Mouse (Mus musculus) hindbrain, embryonic 12.5 days (tissue): ENCODE measurements around the gene Igtp. TPM values are rescaled to one million over a fixed set of nuclear protein-coding genes. Genes with fewer than 3 reads are reported as not detected.
"Not testable (repeated sequence)": the region's sequence is repeated elsewhere in the genome, so short reads cannot be mapped to it uniquely, and the experiment has no call there.

Experiments
- ATAC-seq: fragments of 200-750 bp; cut with Nextera tagmentation; 2 replicates; pipeline ENCODE4 v1.8.0; 2017; ENCODE audit warnings: moderate TSS enrichment; ENCODE audit not compliant: low FRiP score
- H3K27ac ChIP-seq: fragments of 300-500 bp; sonication (generic); 2 replicates; pipeline ENCODE4 v1.5.1; 2016; ENCODE audit warnings: mild to moderate bottlenecking
- H3K27me3 ChIP-seq: fragments of 300-500 bp; sonication (generic); 2 replicates; pipeline ENCODE4 v1.6.1; 2016; ENCODE audit warnings: mild to moderate bottlenecking
- H3K36me3 ChIP-seq: fragments of 300-500 bp; sonication (generic); 2 replicates; pipeline ENCODE4 v1.6.1; 2016; ENCODE audit warnings: mild to moderate bottlenecking
- H3K4me1 ChIP-seq: fragments of 300-500 bp; sonication (generic); 2 replicates; pipeline ENCODE4 v1.6.1; 2016
- H3K4me2 ChIP-seq: fragments of 300-500 bp; sonication (generic); replicated peaks from 2 replicates; pipeline ENCODE4 v1.6.1; 2016; ENCODE audit warnings: mild to moderate bottlenecking
- H3K4me3 ChIP-seq: fragments of 300-500 bp; sonication (generic); 2 replicates; pipeline ENCODE4 v1.5.1; 2016; ENCODE audit warnings: mild to moderate bottlenecking
- H3K9ac ChIP-seq: fragments of 300-500 bp; sonication (generic); 2 replicates; pipeline ENCODE4 v1.6.1; 2016; ENCODE audit warnings: mild to moderate bottlenecking, moderate library complexity
- H3K9me3 ChIP-seq: fragments of 300-500 bp; sonication (generic); replicated peaks from 2 replicates; pipeline ENCODE4 v1.6.1; 2016; ENCODE audit warnings: mild to moderate bottlenecking
- WGBS: fragments of 180-500 bp; shearing (Covaris S2); methylation state at CpG from one replicate; pipeline ENCODE4 v1.1.7; 2016; 5-methylcytosine and 5-hydroxymethylcytosine counted together
- polyA plus RNA-seq: library from polyadenylated mRNA; unstranded; fragments of >200 nt; fragmentation: Nextera tagmentation; extraction: Ambion mirVana; gene quantifications from 2 replicates; pipeline ENCODE4 v1.2.1, GENCODE M21; 2016

The Igtp gene
- 1.9 and 2.0 TPM in 2 replicates for polyA plus RNA-seq

GRCm38 (mm10) chr11:58199229-58200037, at the start of gene Igtp, which contains the start of gene Irgm2:
Igtp (plus strand) TSS chr11:58199556.
Irgm2 (plus strand) TSS chr11:58199618.
- 11% methylated on average over 13 of the region's 15 CpGs for WGBS
- H3K4me2 ChIP-seq: peak within 1 kb of the TSS; percentile 63
- H3K9me3 ChIP-seq, H3K4me1 ChIP-seq, H3K27ac ChIP-seq, H3K27me3 ChIP-seq, H3K36me3 ChIP-seq, ATAC-seq: not testable (repeated sequence)
- H3K4me3 ChIP-seq: peak within 1 kb of the TSS; percentile 41
- peak within 1 kb of the TSS; percentile 38; the same call in 1 of the 2 replicates for H3K9ac ChIP-seq

DNA sequence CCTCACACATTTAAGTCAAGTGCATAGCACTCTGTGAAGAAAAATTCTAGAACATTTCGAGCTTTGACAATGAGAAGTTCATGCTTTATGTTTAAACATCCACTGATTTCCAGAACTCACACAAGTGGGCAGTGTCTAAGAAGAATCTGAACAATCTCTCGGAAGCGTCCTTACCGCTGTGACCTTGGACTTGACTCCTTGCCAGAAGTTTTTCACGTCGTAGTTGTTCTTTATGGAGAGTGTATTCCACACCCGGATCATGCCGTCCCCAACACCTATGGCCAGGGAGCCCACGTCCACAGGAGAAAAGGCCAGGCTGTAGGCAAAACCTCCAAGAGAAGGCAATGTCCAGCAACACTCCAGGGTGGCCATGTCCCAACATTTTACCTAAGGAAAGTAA, 43.9 kb upstream of the Igtp start:
- no peak overlapping the region for H3K9ac ChIP-seq
- no peak overlapping the region for H3K27ac ChIP-seq
- 95% methylated on average over 9 of the region's 9 CpGs for WGBS
- no peak overlapping the region for H3K4me3 ChIP-seq
- no peaks in the 10 kb centered on the region for H3K9me3 ChIP-seq
- no peaks in the 10 kb centered on the region for H3K4me1 ChIP-seq
- no peaks in the 10 kb centered on the region for H3K27me3 ChIP-seq
- H3K4me2 ChIP-seq: no peak overlapping the region
- ATAC-seq: no peak
- peaks cover 78% of the 10 kb centered on the region for H3K36me3 ChIP-seq

DNA sequence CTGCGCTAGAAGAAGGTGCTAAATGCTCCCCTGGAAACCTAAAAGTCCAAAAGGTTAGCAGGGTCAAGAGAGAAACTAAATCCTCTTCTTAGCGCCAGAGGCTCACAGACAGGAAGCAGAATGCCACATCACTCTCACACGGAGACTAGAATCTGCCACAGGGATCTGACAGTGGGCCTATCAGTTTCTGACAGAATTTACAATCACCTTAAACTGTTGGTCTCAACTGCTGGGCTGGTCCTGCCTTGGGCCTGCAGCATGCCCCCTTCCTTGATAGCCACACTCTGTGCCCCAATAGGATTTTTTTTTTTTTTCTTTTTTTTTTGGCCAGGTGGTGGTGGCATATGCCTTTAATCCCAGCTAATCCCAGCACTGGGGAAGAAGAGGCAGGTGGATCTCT, 42.5 kb upstream of the Igtp start:
- Histone ChIP-seq H3K36me3 (peaks cover 74% of the 10 kb centered on the region), H3K27me3 (no peaks in the 10 kb centered on the region), H3K4me3 (no peak overlapping the region), H3K9ac (no peak overlapping the region), H3K27ac (no peak overlapping the region), H3K4me2 (no peak overlapping the region), H3K9me3 (no peaks in the 10 kb centered on the region), H3K4me1 (no peaks in the 10 kb centered on the region)
- ATAC-seq: no peak
- 89% methylated on average over 3 of the region's 3 CpGs for WGBS

DNA sequence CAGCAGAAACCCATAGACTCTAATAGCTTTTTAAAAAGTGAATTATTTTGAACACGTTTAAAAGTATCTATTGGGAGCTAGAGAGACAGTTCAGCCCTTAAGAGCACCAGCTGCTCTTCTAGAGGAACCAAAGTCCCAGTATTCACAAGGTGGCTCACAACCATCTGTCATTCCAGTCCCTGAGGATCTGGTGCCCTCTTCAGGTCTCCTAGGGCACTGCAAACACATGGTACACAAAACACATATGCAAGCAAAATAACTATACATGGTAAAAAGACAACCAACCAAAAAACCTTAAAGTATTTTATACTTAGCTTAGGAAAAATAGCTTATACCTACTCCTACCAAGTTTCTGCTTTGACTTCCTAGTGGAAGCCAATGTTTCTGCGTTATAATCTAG, 34.3 kb upstream of the Igtp start:
- 98% methylated on average over 2 of the region's 2 CpGs for WGBS
- Histone ChIP-seq H3K4me1 (peaks cover 10% of the 10 kb centered on the region), H3K4me3 (no peak overlapping the region), H3K4me2 (no peak overlapping the region), H3K9ac (no peak overlapping the region), H3K36me3 (peaks cover 53% of the 10 kb centered on the region), H3K9me3 (no peaks in the 10 kb centered on the region), H3K27me3 (no peaks in the 10 kb centered on the region), H3K27ac (no peak overlapping the region)
- ATAC-seq: no peak

DNA sequence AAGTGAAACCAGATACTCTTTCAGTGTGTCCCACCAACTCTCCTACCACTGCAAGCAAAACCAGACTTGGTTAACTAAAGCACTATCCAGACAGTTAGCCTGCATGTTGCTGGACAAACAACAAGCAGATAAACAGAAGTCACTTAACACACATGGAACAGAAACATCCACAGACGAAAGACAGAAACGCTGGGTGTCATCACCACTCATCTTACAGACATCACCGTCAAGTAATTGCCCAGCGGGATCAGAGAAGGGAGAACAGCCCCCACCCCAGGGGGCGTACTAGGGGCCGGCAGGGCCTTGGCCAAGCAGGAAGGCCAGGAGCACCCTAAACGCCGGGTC, 31.6 kb upstream of the Igtp start:
- ATAC-seq: no peak
- H3K4me2 ChIP-seq: peak overlapping the region; percentile 86
- H3K27me3 ChIP-seq: no peaks in the 10 kb centered on the region
- H3K4me3 ChIP-seq: peak overlapping the region; percentile 88
- peak overlapping the region; percentile 89 for H3K9ac ChIP-seq
- no peaks in the 10 kb centered on the region for H3K9me3 ChIP-seq
- H3K36me3 ChIP-seq: peaks cover 37% of the 10 kb centered on the region
- 0% methylated on average over 8 of the region's 8 CpGs for whole genome bisulfite sequencing
- peaks cover 19% of the 10 kb centered on the region for H3K4me1 ChIP-seq
- H3K27ac ChIP-seq: 0 out of 2 replicates have a peak overlapping the region, but pooled peaks have one; percentile 67

- WGBS: under 1% methylated on average over 70 of the region's 71 CpGs
- peak within 1 kb of the TSS; percentile 67; the same call in 1 of the 2 replicates for H3K27ac ChIP-seq
Observed at GRCm38 (mm10) chr11:58168167-58168915, 31.0 kb upstream of the Igtp start, which contains the start of gene Gemin5. Gemin5 (minus strand) TSS chr11:58168539.

GRCm38 (mm10) chr11:58169666-58170065, 29.7 kb upstream of the Igtp start:
- Histone ChIP-seq H3K4me1 (peaks cover 19% of the 10 kb centered on the region), H3K27ac (no peak overlapping the region), H3K9ac (no peak overlapping the region), H3K9me3 (no peaks in the 10 kb centered on the region), H3K27me3 (no peaks in the 10 kb centered on the region), H3K36me3 (peaks cover 33% of the 10 kb centered on the region), H3K4me2 (no peak overlapping the region), H3K4me3 (no peak overlapping the region)
- WGBS: 94% methylated on average over 4 of the region's 4 CpGs
- ATAC-seq: no peak

More at GRCm38 (mm10) chr11:58168167-58168915, 31.0 kb upstream of the Igtp start, which contains the start of gene Gemin5:
- ATAC-seq: peak; percentile 71
- Histone ChIP-seq H3K4me3 (peak within 1 kb of the TSS; percentile 88), H3K36me3 (peaks cover 31% of the 10 kb centered on the region), H3K9ac (peak within 1 kb of the TSS; percentile 89), H3K4me2 (peak within 1 kb of the TSS; percentile 86), H3K9me3 (no peaks in the 10 kb centered on the region), H3K4me1 (peaks cover 19% of the 10 kb centered on the region), H3K27me3 (no peaks in the 10 kb centered on the region)

GRCm38 (mm10) chr11:58171459-58172091, 27.8 kb upstream of the Igtp start, which contains the start of gene Mrpl22:
Mrpl22 (plus strand) TSS chr11:58171661.
- H3K36me3 ChIP-seq: peaks cover 31% of the 10 kb centered on the region
- H3K9ac ChIP-seq: peak within 1 kb of the TSS; percentile 78
- H3K4me1 ChIP-seq: peaks cover 19% of the 10 kb centered on the region
- no peaks in the 10 kb centered on the region for H3K27me3 ChIP-seq
- peak within 1 kb of the TSS; percentile 81 for H3K4me2 ChIP-seq
- under 1% methylated on average over 34 of the region's 34 CpGs for WGBS
- ATAC-seq: peak; percentile 71
- peak within 1 kb of the TSS; percentile 76 for H3K4me3 ChIP-seq
- H3K9me3 ChIP-seq: no peaks in the 10 kb centered on the region
- H3K27ac ChIP-seq: no peak within 1 kb of the TSS

- WGBS: 24% methylated on average over 3 of the region's 3 CpGs
- Histone ChIP-seq H3K27ac (no peak overlapping the region), H3K4me2 (no peak overlapping the region), H3K9ac (no peak overlapping the region), H3K4me3 (no peak overlapping the region), H3K36me3 (peaks cover 51% of the 10 kb centered on the region), H3K9me3 (no peaks in the 10 kb centered on the region), H3K27me3 (no peaks in the 10 kb centered on the region), H3K4me1 (no peaks in the 10 kb centered on the region)
- ATAC-seq: no peak
Observed at GRCm38 (mm10) chr11:58179563-58179962, 19.8 kb upstream of the Igtp start.

- not testable (repeated sequence) for H3K4me3 ChIP-seq, H3K27ac ChIP-seq, H3K27me3 ChIP-seq, H3K9me3 ChIP-seq, H3K9ac ChIP-seq, H3K4me1 ChIP-seq, H3K4me2 ChIP-seq, ATAC-seq
- peaks cover 49% of the 10 kb centered on the region for H3K36me3 ChIP-seq
- WGBS: 94% methylated on average over 6 of the region's 6 CpGs
Observed at GRCm38 (mm10) chr11:58179986-58180385, 19.4 kb upstream of the Igtp start.

DNA sequence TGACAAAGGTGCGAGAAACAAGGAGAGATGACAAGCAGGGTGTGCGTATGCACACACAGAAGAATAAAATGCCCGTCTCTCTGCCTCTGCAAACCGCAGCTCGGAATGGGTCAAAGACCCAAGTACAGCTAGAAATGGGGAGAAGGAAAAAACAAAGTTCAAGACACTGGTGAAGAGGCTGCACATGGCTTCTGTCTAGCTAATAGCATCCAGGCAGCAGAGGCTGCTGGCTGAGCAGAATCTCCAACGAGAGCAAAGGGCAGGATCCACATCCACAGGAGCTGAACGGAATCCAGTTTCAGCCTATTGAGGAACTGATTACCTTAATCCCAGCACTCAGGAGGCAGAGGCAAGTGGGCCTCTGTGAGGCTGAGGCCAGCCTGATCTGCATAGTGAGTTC, 18.6 kb upstream of the Igtp start:
- Histone ChIP-seq H3K36me3 (peaks cover 41% of the 10 kb centered on the region), H3K9me3 (no peaks in the 10 kb centered on the region), H3K4me1 (no peaks in the 10 kb centered on the region)

GRCm38 (mm10) chr11:58183579-58183978, 15.8 kb upstream of the Igtp start:
- Histone ChIP-seq H3K27ac (no peak overlapping the region), H3K4me2 (no peak overlapping the region), H3K27me3 (no peaks in the 10 kb centered on the region), H3K4me3 (no peak overlapping the region), H3K9me3 (no peaks in the 10 kb centered on the region), H3K4me1 (no peaks in the 10 kb centered on the region), H3K9ac (no peak overlapping the region), H3K36me3 (peaks cover 15% of the 10 kb centered on the region)
- 89% methylated on average over 3 of the region's 3 CpGs for WGBS
- no peak for ATAC-seq

More for the DNA sequence above, 18.6 kb upstream of the Igtp start:
- no peak overlapping the region for H3K4me2 ChIP-seq
- H3K27me3 ChIP-seq: no peaks in the 10 kb centered on the region
- no peak for ATAC-seq
- no peak overlapping the region for H3K4me3 ChIP-seq
- 97% methylated on average over 7 of the region's 7 CpGs for WGBS
- H3K9ac ChIP-seq: no peak overlapping the region
- no peak overlapping the region for H3K27ac ChIP-seq
